Mouse (Mus musculus): ENCODE data around the gene Cdcp1.

DNA sequence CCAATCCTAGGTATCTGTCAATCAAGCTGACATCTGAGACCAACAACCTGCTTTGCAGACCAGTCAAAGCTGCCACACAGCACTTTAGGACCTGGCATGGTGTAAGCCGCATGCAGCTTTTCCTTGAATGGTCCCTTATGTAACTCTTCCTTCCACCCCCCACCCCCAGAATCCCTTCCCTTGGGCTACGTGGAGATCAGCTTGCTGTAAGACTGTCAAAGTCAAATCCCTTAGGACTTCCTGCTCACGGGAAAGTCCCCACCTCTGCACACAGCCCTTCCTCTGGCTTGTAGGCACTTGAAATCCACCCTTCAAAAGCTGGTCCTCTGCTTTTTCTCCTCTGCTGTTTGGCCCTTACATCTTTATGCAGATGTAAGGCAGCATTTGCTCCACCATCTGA lies 19.8 kb upstream of the Cdcp1 start:
- no peak for TF ChIP-seq CTCF (IDR thresholded peaks at IDR 0.05; ENCODE audit: borderline replicate concordance, insufficient read depth, low read length)
- TF ChIP-seq POLR2A (IDR thresholded peaks at IDR 0.05; ENCODE audit: low read depth, low read length): no peak
